Mouse (Mus musculus): ENCODE measurements around the gene Zfp663.

Gene Zfp663

DNA sequence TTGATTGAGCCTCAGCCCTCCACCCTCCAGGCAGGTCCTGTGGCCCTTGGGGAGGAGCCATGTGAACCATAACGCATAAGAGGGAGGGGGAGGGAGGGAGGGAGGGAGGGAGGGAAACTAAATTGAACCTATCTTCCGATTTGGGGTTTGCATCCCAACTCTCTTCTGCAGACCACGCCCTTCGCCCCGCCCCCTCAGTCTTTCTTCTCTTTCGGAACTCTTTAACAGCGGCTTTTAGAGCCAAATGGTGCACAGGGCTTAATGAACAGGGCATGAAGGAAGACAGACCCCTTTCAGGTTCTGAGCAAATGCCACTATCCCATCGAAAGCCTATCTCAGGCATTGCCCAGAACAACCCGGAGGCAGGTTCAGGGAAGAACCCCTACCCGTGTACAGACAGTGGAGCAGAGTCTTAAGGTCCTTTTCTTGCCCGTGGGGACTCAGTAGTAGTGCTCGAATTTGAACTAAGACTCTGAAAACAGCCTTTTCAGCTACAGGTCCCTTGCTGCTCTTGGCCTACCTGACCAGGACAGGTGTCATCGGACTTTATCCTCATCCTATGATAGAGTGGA lies 575 bp downstream of the Zfp663 start:
- DNase-seq (ENCODE audit: low read depth) = no peak

GRCm38 (mm10) chr2:165367047-165367520 lies 1.4 kb downstream of the Zfp663 start:
- no peak for DNase-seq (ENCODE audit: low read depth)

- DNase-seq (ENCODE audit: low read depth) = no peak
Observed at GRCm38 (mm10) chr2:165364334-165365091, 4.0 kb downstream of the Zfp663 start.

DNA sequence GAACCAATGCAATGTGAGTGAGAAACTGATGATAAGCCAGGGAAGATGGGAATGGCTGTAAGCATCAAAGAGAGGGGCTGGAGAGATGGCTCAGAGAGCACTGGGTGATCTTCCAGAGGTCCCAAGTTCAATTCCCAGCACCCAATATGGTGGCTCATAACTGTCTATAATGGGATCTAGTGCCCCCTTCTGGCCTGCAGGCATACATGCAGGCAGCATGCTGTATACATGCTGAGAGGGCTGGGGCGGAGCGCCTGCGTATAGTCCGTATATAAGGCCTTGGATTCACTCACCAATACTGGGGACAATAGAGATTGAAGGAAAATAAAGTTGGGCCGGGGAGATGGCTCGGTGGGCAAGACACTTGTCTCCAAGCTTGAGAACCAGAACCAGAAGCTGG lies 5.2 kb downstream of the Zfp663 start:
- DNase-seq (ENCODE audit: low read depth) = no peak

DNA sequence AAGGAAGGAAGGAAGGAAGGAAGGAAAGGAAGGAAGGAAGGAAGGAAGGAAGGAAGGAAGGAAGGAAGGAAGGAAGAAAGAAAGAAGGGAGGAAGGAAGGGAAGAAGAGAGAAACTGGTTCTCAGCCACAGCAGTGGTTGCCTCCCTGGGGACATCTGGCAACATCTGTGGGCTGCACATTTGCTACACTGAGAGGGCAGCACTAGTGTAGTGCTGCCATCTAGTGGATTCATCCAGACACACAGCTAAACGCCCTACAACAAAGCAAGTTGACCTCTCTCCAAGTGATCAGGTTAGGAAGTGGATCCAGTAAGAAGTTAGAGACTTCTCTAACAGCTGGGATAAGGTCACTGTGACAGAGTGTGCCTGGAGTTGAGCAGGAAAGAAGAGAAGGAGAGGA lies 7.7 kb downstream of the Zfp663 start:
- DNase-seq (ENCODE audit: low read depth) = peak; percentile 32

DNA sequence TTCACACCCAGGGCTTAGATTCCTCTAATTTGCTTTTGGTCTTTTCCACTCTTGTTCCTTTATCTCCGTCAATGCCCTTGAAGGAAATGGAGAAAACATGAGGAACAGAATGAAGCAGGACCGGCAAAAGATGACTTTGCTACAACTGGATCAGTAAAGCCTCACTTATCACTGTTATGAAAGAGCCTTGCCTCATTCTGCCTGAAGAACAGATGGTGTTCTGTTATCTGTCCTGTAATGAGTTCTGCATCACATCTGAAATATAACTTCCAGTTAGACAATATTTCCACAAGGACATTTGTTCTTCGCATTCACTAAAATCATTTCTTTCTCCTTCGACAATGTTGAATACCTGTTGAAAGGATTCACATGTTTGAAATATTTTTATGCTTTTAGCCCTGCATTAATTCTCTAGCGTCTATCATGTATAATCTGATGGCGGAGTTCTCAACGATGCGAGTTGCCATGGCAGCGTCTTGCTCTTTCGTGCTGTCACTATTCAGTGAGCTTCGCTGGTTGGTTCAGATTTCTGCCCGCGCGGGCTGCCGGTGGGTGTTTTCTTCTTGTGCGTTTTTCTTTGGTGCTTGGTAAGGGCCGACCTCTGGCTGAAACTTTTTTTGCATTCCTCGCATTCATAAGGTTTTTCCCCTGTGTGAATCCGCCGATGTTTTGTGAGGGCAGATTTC lies 16.6 kb downstream of the Zfp663 start:
- no peak for DNase-seq (ENCODE audit: low read depth)

GRCm38 (mm10) chr2:165349466-165349865 lies 19.1 kb downstream of the Zfp663 start:
- DNase-seq (ENCODE audit: low read depth) = no peak

GRCm38 (mm10) chr2:165346180-165346579 lies 22.3 kb downstream of the Zfp663 start:
- DNase-seq (ENCODE audit: low read depth) = no peak

DNA sequence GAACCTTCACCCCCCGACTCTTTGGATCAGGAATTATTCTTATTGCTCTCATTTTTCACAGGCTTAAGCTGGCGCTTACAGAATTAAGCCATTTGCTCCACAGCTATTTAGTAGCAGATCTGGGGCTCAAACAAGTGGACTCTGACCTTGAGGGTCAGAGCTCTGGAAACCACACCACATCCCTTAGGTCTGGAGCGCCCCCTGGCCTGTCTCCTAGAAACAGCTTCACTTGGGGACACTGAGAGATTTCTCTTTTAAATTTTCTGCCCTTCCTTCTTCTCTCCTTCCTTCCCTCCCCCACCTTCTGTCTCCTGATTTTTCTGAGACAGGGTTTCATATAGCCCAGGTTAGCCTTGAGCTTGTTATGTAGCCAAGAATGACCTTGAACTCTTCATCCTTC lies 31.3 kb downstream of the Zfp663 start:
- no peak for DNase-seq (ENCODE audit: low read depth)

DNA sequence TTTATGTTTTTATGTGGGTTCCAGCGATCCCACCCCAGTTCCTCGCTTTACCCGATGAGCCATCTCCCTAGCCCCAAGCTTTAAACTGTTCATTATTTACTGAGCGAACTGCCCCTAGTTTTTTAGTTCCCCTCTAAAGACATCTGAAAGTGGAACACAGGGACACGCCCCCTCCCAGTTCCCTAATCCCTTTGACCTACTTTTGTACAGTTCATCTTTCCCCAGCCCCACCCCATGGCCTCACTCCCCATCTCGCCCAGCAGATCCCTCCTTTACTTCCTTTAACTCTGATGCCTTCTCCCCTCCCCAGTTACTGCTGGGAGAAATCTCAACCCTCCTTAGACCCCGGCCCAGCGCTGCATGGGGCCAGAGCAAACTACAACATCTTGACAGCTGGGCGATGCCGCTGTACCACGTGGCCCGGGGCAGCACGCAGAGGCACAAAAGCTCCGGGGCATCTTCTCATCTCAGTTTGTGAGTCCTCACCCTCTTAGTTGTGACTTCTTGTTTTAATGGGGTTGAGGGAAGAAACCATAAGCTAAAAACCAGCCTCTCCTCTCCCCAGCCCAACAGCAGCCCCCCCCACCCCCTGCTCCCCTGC lies 35.8 kb downstream of the Zfp663 start:
- DNase-seq (ENCODE audit: low read depth) = no peak

DNA sequence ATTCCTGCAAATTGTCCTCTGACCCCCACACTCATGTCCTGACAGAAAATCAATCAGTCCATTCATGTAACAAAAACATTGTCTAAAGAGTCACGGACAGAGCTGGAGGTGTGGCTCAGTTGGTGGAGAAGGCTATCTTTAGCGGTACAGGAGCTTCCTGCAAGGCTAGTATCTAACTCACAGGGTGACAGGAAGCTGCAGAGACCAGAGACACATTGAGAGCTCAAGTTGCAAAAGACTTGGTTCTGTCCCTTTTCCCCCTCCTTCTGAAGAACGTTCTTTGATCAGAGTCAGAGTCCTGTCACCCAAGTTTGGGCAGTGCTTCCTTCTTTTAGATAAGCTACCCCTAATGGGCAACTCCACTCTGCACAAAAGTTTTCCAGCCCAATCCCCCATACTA lies 38.8 kb downstream of the Zfp663 start:
- DNase-seq (ENCODE audit: low read depth) = no peak

DNA sequence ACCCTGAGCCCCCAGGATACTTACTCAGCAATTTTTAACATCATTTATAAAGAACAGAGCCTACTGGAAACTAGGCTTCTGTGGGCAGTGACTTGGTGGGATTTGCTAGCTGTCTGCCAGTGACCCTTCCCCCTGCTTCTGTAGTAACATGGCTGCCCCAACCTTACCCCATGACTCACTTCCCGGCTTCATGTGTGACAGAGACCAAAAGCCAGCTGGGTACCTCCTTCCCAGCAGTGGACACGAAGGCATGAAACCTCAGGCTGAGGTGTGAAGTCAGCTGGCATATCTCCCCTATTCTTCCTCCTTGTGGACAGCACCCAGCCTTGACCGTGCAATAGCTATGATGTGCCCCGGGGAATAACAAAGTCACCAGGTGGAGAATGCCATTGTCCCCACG lies 39.8 kb downstream of the Zfp663 start:
- no peak for DNase-seq (ENCODE audit: low read depth)

DNA sequence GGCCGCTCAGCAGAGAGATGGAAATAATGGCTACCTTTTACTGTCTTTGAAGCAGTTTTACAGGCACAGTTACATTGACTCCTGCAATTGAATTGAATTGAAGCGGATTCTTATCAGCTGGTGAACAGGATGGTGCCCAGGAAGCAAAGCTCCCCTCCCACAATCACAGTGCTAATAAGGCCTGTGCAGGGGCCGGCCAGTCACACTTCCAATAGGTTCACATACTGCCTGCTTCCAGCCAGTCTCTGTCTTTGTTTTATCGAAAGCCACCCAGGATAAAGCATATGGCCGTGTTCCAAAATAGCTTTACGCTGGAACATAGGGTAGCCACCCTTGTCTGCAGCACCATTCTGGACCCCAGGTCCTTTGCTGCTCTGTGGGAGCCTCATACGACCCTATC lies 41.1 kb downstream of the Zfp663 start:
- DNase-seq (ENCODE audit: low read depth) = no peak

GRCm38 (mm10) chr2:165326304-165327190 lies 42.0 kb downstream of the Zfp663 start, which contains the start of gene Elmo2:
TSS of gene Elmo2 (minus strand) at chr2:165326479.
- peak; percentile 95 for DNase-seq (ENCODE audit: low read depth)

DNA sequence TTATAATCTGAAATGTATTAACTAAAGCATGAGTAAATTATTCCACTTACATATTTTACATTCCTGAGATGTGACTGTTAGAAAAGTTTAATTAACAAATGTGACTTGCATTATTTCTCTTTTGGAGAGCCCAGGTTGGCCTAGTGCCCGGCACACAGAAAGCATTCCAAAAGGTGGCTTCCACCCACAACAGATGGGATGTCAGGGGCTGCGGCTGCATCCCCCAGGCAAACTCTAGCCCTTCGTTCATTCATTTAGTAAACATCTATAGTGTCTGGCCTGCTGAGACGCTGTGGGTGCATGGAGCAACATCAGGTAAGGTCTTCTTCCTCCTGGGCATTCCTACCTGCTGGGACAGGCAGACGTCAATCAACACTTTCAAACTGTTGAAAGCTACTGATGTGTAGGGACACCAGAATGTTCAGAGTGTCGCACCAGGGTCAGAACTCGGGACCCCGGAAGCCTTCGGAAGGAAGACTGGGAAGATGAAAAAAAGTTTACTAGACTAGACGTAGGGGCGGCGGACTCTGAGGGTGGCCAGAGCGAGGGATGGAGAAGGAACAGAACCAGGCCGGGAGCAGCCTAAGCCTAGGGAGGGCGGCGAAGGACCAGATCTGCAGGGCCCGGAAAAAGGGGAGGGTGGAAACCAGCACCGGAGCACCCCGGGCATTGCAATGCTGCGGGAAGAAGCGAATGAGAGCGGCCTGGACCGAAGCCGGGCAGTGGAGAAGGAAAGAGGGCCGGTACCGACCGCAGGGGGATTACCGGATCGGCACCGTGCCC lies 42.8 kb downstream of the Zfp663 start:
- no peak for DNase-seq (ENCODE audit: low read depth)

DNA sequence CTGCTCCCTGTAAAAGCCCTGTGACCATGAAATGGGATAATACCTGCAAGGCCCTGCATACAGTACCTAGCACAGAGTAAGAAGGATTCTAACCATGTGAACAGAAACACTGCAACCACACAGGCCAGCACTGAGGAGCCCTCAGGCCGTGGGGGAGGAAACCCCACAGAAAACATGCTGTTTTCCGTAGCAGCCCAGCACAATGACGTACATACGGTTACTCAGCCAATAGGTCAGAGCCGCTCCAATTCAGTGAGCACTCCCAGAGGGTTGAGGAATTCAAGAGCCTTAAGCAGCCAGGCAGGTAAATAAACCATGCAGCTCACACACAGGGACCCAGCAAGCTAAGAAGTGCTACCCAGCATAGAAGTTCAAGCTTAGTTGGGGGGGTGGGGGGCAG lies 44.6 kb downstream of the Zfp663 start:
- no peak for DNase-seq (ENCODE audit: low read depth)

GRCm38 (mm10) chr2:165323484-165323883 lies 45.0 kb downstream of the Zfp663 start:
- no peak for DNase-seq (ENCODE audit: low read depth)

DNA sequence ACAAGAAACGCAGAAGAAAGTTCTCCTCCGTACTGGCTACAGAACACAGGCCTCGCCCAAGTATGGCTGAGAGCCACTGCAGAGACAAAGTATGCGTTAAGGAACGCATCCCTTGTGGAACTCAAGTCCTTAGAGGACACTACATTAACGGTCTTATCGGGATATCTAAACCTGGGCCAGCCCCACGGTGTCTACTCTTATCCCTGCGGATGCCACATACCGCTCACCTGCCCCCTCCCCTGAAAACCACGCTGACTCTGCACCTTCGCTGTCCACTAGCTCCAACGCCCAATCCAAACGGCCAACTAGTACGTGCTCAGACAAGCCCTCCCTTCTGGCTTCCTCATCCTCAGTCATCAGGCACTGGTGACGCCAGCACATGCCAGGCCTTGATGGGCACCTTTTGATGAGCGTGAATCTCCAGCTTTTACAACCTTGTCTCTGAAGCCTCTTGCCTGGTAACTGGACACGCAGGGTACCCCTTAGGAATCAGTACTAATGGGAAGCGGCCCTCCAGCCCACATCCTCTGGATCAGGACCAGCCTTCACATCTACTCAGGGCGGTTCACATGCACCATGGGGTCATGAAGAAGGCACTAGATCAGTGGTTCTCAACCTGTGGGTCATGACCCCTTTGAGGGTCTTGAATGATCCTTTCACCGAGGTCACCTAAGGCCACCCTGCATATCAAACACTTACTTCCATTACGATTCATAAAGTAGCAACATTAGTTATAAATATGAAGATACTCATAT lies 46.4 kb downstream of the Zfp663 start:
- DNase-seq (ENCODE audit: low read depth) = no peak

- no peak for DNase-seq (ENCODE audit: low read depth)
Observed at GRCm38 (mm10) chr2:165321381-165321888, 47.1 kb downstream of the Zfp663 start.
